Mouse (Mus musculus) ES-Bruce4 (cell line): ENCODE results near the gene Umps. TPM values are rescaled to one million over a fixed set of nuclear protein-coding genes. Genes with fewer than 3 reads are reported as not detected.

ENCODE experiments used
- H3K27ac ChIP-seq: 2 replicates; pipeline ENCODE4 v1.5.1; 2012; ENCODE audit warnings: low read length, inconsistent platforms; ENCODE audit not compliant: insufficient read depth
- H3K27me3 ChIP-seq: 2 replicates; pipeline ENCODE4 v1.6.1; 2012; ENCODE audit warnings: mild to moderate bottlenecking, low read length, inconsistent platforms; ENCODE audit not compliant: control insufficient read depth, poor library complexity, insufficient read depth, severe bottlenecking
- H3K36me3 ChIP-seq: 2 replicates; pipeline ENCODE4 v1.6.1; 2012; ENCODE audit warnings: inconsistent platforms, mild to moderate bottlenecking, low read length, moderate library complexity; ENCODE audit not compliant: control insufficient read depth, poor library complexity, insufficient read depth, severe bottlenecking
- H3K4me1 ChIP-seq: one replicate; pipeline ENCODE4 v1.8.1; 2011; ENCODE audit warnings: low read length; ENCODE audit not compliant: control insufficient read depth, insufficient read depth
- H3K4me3 ChIP-seq: 2 replicates; pipeline ENCODE4 v1.5.1; 2011; ENCODE audit warnings: low read depth, mild to moderate bottlenecking, low read length
- H3K9ac ChIP-seq: 2 replicates; pipeline ENCODE4 v1.6.1; 2012; ENCODE audit warnings: low read depth, mild to moderate bottlenecking, inconsistent platforms; ENCODE audit not compliant: poor library complexity, severe bottlenecking
- H3K9me3 ChIP-seq: replicated peaks from 2 replicates; pipeline ENCODE4 v1.6.1; 2012; ENCODE audit warnings: mild to moderate bottlenecking, low read length, inconsistent platforms; ENCODE audit not compliant: control insufficient read depth, poor library complexity, insufficient read depth, severe bottlenecking
- CTCF ChIP-seq: IDR thresholded peaks from one replicate; pipeline ENCODE4 v1.8.1; 2011; ENCODE audit warnings: low read depth, low read length
- EP300 ChIP-seq: IDR thresholded peaks from 2 replicates; pipeline ENCODE4 v1.6.1; 2011; ENCODE audit warnings: low read depth, low read length; ENCODE audit not compliant: insufficient read depth
- POLR2A ChIP-seq: IDR thresholded peaks from one replicate; pipeline ENCODE4 v1.8.1; 2011; ENCODE audit warnings: low read length; ENCODE audit not compliant: insufficient read depth
- polyA plus RNA-seq: library from polyadenylated mRNA; stranded (reverse); fragments of >200 nt; gene quantifications from 2 replicates; pipeline ENCODE4 v1.2.4, GENCODE M21; 2011; ENCODE audit warnings: low read depth; ENCODE audit not compliant: missing spikeins, insufficient read depth, insufficient read length

Gene Umps
- polyA plus RNA-seq, 1 experiment = 51.6 TPM

GRCm38 (mm10) chr16:33953008-33953407 is 13.8 kb downstream of the Umps start:
- H3K4me1 ChIP-seq = no peaks in the 10 kb centered on the region
- no peak for TF ChIP-seq POLR2A
- no peak for TF ChIP-seq CTCF
- no peak for TF ChIP-seq EP300
- no peaks in the 10 kb centered on the region for H3K27me3 ChIP-seq
- H3K36me3 ChIP-seq = peaks cover 47% of the 10 kb centered on the region
- no peak overlapping the region for H3K27ac ChIP-seq
- H3K4me3 ChIP-seq = no peak overlapping the region
- H3K9me3 ChIP-seq = no peaks in the 10 kb centered on the region
- H3K9ac ChIP-seq = no peak overlapping the region

- H3K4me3 ChIP-seq = no peak overlapping the region
- peaks cover 26% of the 10 kb centered on the region for H3K36me3 ChIP-seq
- H3K9ac ChIP-seq = no peak overlapping the region
- H3K4me1 ChIP-seq = no peaks in the 10 kb centered on the region
- H3K27ac ChIP-seq = no peak overlapping the region
- no peaks in the 10 kb centered on the region for H3K9me3 ChIP-seq
- TF ChIP-seq EP300 = no peak
- TF ChIP-seq POLR2A = no peak
- TF ChIP-seq CTCF = peak; percentile 75
- no peaks in the 10 kb centered on the region for H3K27me3 ChIP-seq
Observed at GRCm38 (mm10) chr16:33950830-33951229, 16.0 kb downstream of the Umps start.

GRCm38 (mm10) chr16:33950386-33950785 is 16.5 kb downstream of the Umps start:
- Histone ChIP-seq H3K4me1 (no peaks in the 10 kb centered on the region), H3K9me3 (no peaks in the 10 kb centered on the region)

GRCm38 (mm10) chr16:33947664-33948571 is 18.9 kb downstream of the Umps start:
- no peak for TF ChIP-seq EP300
- no peak for TF ChIP-seq CTCF
- no peak for TF ChIP-seq POLR2A
- Histone ChIP-seq H3K4me3 (no peak overlapping the region), H3K36me3 (no peaks in the 10 kb centered on the region), H3K9me3 (no peaks in the 10 kb centered on the region), H3K4me1 (no peaks in the 10 kb centered on the region), H3K9ac (no peak overlapping the region), H3K27ac (no peak overlapping the region), H3K27me3 (no peaks in the 10 kb centered on the region)

More at GRCm38 (mm10) chr16:33950386-33950785, 16.5 kb downstream of the Umps start:
- Histone ChIP-seq H3K27ac (no peak overlapping the region), H3K36me3 (peaks cover 21% of the 10 kb centered on the region), H3K27me3 (no peaks in the 10 kb centered on the region), H3K4me3 (no peak overlapping the region), H3K9ac (no peak overlapping the region)
- TF ChIP-seq POLR2A = no peak

- Histone ChIP-seq H3K27ac (no peak overlapping the region), H3K4me1 (no peaks in the 10 kb centered on the region), H3K9ac (no peak overlapping the region), H3K27me3 (no peaks in the 10 kb centered on the region), H3K9me3 (no peaks in the 10 kb centered on the region), H3K4me3 (no peak overlapping the region), H3K36me3 (no peaks in the 10 kb centered on the region)
- no peak for TF ChIP-seq EP300
- TF ChIP-seq CTCF = no peak
Observed at GRCm38 (mm10) chr16:33946021-33946420, 20.8 kb downstream of the Umps start.

- Histone ChIP-seq H3K27ac (no peak overlapping the region), H3K27me3 (no peaks in the 10 kb centered on the region), H3K4me1 (no peaks in the 10 kb centered on the region), H3K9ac (no peak overlapping the region), H3K9me3 (no peaks in the 10 kb centered on the region), H3K36me3 (no peaks in the 10 kb centered on the region), H3K4me3 (no peak overlapping the region)
- TF ChIP-seq POLR2A (no peak), CTCF (no peak), EP300 (no peak)
Observed at GRCm38 (mm10) chr16:33944772-33945171, 22.1 kb downstream of the Umps start.
